Mouse (Mus musculus) limb, embryonic 12.5 days (tissue): Measurements from ENCODE around the gene Hephl1. TPM values are rescaled to one million over a fixed set of nuclear protein-coding genes. Genes with fewer than 3 reads are reported as not detected.
A peak's percentile ranks its signal among the peaks of the same experiment; 100 is the strongest.

Experiments used
- ATAC-seq: fragments of 200-750 bp; cut with Nextera tagmentation; 2 replicates; pipeline ENCODE4 v1.8.0; 2017; ENCODE audit warnings: low read depth, moderate TSS enrichment; ENCODE audit not compliant: insufficient number of reproducible peaks, insufficient read depth, low FRiP score, low TSS enrichment
- H3K27ac ChIP-seq: fragments of 300-500 bp; sonication (generic); 2 replicates; pipeline ENCODE4 v1.5.1; 2016; ENCODE audit warnings: mild to moderate bottlenecking, moderate library complexity
- H3K27me3 ChIP-seq: fragments of 300-500 bp; sonication (generic); 2 replicates; pipeline ENCODE4 v1.6.1; 2016; ENCODE audit warnings: mild to moderate bottlenecking, moderate library complexity
- H3K36me3 ChIP-seq: fragments of 300-500 bp; sonication (generic); 2 replicates; pipeline ENCODE4 v1.6.1; 2016; ENCODE audit warnings: mild to moderate bottlenecking, moderate library complexity
- H3K4me1 ChIP-seq: fragments of 300-500 bp; sonication (generic); replicated peaks from 2 replicates; pipeline ENCODE4 v1.6.1; 2016
- H3K4me2 ChIP-seq: fragments of 300-500 bp; sonication (generic); 2 replicates; pipeline ENCODE4 v1.6.1; 2016; ENCODE audit warnings: mild to moderate bottlenecking, moderate library complexity
- H3K4me3 ChIP-seq: fragments of 300-500 bp; sonication (generic); replicated peaks from 2 replicates; pipeline ENCODE4 v1.5.1; 2016; ENCODE audit warnings: mild to moderate bottlenecking
- H3K9ac ChIP-seq: fragments of 300-500 bp; sonication (generic); replicated peaks from 2 replicates; pipeline ENCODE4 v1.6.1; 2016; ENCODE audit warnings: mild to moderate bottlenecking, moderate library complexity
- H3K9me3 ChIP-seq: fragments of 300-500 bp; sonication (generic); 2 replicates; pipeline ENCODE4 v1.6.1; 2016; ENCODE audit warnings: mild to moderate bottlenecking, moderate library complexity
- WGBS: fragments of 180-500 bp; shearing (Covaris S2); methylation state at CpG from one replicate; pipeline ENCODE4 v1.1.7; 2016; 5-methylcytosine and 5-hydroxymethylcytosine counted together
- polyA plus RNA-seq: library from polyadenylated mRNA; unstranded; fragments of >200 nt; fragmentation: Nextera tagmentation; extraction: Ambion mirVana; gene quantifications from 2 replicates; pipeline ENCODE4 v1.2.1, GENCODE M21; 2016

Hephl1 gene
- polyA plus RNA-seq, 1 experiment from 2014 or later, result not detected

DNA sequence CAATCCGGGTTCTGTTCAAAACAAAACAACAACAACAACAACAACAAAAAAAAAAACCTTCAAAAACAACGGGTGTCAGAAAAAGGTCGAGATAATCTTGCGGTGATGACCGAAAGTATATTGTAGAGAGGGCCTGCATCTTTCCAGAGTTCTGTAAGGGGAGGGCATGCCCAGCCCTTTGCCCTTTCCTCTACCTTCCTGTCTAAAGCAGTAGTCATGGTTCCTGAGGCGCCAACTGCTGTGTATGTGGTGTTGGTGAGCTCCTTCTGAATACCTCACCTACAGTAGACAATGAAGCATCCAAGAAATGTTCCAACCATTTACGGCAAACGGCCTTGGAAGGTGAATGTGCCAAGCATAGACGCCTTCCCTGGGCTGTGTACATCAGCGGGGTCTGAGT lies 66.2 kb downstream of the Hephl1 start:
- peak overlapping the region; percentile 94 for H3K9ac ChIP-seq
- H3K27me3 ChIP-seq, result peaks cover 3% of the 10 kb centered on the region; the same call in 1 of the 2 replicates
- H3K4me3 ChIP-seq, result peak overlapping the region; percentile 90
- no peak for ATAC-seq
- peaks cover 5% of the 10 kb centered on the region; the same call in 1 of the 2 replicates for H3K36me3 ChIP-seq
- peak overlapping the region; percentile 72 for H3K4me2 ChIP-seq
- H3K9me3 ChIP-seq, result no peaks in the 10 kb centered on the region
- peaks cover 19% of the 10 kb centered on the region for H3K4me1 ChIP-seq
- 43% methylated on average over 10 of the region's 10 CpGs for WGBS
- H3K27ac ChIP-seq, result peak overlapping the region; percentile 93

DNA sequence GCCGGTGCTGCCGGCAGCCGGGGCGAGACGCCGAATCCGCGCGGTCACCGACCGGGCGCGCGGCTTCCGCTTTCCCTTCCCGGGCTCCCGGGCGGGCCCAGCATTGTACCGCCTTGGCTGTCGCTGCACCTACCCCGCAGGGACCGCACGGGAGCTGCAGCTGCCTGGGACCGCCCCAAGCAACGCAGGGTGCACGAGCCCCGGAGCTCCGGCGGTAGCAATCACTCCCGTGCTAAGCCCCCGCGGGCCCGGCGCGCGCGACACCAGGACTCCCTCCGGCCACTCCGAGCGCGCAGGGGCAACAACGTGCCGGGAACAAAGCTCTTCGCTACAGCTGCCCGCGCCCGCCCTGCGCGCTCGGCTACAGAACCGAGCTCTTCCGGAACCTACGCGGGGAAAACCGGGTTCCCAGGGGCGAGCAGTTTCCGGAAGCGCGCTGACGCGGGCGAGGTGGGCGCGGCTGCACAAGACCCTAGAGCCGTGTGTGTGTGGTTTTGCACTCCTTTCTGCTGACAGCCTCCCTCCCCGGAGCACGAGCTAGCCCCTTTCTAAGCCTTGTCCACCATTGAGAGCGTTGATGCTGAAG lies 66.7 kb downstream of the Hephl1 start, which contains the start of gene Panx1:
TSS of gene Panx1 (minus strand) at position 395 of the 586 bp plus-strand sequence.
- peak within 1 kb of the TSS; percentile 94 for H3K9ac ChIP-seq
- WGBS, result under 1% methylated on average over 68 of the region's 68 CpGs

DNA sequence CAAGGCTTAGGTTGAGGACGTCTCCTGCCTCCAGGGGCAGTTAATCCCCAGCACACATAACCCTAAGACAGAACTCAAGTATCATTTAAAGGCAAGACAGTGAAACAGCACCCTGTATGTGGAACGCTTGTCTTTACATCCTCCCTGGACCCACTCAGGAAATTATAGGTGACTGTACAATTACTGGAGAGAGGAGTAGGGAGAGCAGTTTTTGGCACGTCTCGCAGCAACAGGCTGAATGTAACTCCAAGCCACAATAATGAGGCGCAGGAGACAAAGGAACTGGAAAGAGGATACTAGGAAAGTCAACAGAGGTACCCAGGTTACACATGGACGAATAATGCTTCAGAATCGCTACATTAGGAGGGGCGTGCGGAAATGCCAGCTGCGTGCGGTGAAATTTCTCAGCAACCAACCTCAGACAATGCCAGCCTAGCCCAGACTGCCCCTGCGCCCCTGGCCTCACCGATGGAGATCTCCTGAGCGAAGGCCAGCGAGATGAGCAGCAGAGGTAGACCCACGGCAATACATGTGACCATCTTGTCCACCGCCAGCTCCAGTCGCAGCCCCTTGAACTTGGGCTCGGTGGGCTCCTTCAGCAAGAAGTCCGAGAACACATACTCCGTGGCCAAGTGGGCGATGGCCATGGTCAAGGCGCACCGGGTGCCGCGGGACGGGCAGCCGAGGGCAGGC lies 67.4 kb downstream of the Hephl1 start:
- 0 out of 2 replicates have a peak, but pooled peaks have one; percentile 44 for ATAC-seq
- H3K9ac ChIP-seq, result peak overlapping the region; percentile 94
- peak overlapping the region; percentile 93 for H3K27ac ChIP-seq
- peaks cover 19% of the 10 kb centered on the region for H3K4me1 ChIP-seq
- H3K4me2 ChIP-seq, result peak overlapping the region; percentile 72
- H3K27me3 ChIP-seq, result peaks cover 3% of the 10 kb centered on the region; the same call in 1 of the 2 replicates
- WGBS, result under 1% methylated on average over 28 of the region's 28 CpGs
- H3K9me3 ChIP-seq, result no peaks in the 10 kb centered on the region
- H3K4me3 ChIP-seq, result peak overlapping the region; percentile 90
- peaks cover 5% of the 10 kb centered on the region; the same call in 1 of the 2 replicates for H3K36me3 ChIP-seq

More for the DNA sequence above, 66.7 kb downstream of the Hephl1 start, which contains the start of gene Panx1:
- Histone ChIP-seq H3K4me3 (peak within 1 kb of the TSS; percentile 90), H3K4me2 (peak within 1 kb of the TSS; percentile 72), H3K27me3 (peaks cover 3% of the 10 kb centered on the region; the same call in 1 of the 2 replicates), H3K9me3 (no peaks in the 10 kb centered on the region), H3K4me1 (peaks cover 19% of the 10 kb centered on the region), H3K36me3 (peaks cover 5% of the 10 kb centered on the region; the same call in 1 of the 2 replicates), H3K27ac (peak within 1 kb of the TSS; percentile 93)
- ATAC-seq, result peak; percentile 82

DNA sequence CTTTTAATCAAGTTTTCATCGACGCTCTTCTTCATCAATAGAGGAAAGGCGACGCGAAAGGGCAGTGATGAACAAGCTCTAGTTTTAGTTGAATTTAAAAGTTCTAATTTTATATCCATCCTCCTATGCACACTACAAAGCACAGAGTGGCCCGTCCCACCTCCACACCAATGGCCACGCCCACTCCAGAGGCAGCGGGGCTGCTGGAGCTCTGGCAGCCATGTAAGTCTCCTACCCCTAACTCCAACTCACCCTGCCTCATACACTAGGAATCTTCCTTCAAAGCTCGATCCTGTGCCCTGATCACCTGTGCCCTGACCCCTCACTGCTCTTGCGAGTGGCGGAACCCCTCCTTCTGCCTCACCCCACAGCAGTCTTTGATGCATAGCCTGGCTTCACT lies 70.4 kb downstream of the Hephl1 start:
- Histone ChIP-seq H3K27ac (no peak overlapping the region), H3K9me3 (no peaks in the 10 kb centered on the region)
- no peak for ATAC-seq

DNA sequence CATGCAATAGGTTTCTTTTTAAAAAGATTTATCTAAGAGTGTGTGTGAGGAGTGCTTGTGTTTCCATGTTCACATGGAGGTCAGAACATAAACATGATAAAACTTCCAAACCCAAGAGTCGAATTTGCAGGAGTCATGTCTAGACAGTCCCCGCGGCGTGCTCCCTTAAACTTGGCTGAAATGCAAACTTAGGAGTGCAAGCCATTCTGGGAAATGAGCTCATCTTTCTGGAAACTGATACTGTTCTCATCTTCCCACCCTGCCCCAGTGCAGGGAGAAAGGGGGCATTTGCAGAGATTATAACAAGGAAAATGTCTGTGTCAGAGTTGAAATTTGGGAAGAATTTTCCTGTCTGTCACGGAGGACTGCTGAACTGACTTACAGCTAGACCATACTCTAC lies 72.1 kb downstream of the Hephl1 start:
- H3K4me2 ChIP-seq, result no peak overlapping the region
- no peak overlapping the region for H3K9ac ChIP-seq
- H3K9me3 ChIP-seq, result no peaks in the 10 kb centered on the region
- no peak overlapping the region for H3K4me3 ChIP-seq
- H3K36me3 ChIP-seq, result peaks cover 5% of the 10 kb centered on the region; the same call in 1 of the 2 replicates
- WGBS, result 95% methylated on average over 5 of the region's 5 CpGs
- H3K27me3 ChIP-seq, result no peaks in the 10 kb centered on the region
- H3K4me1 ChIP-seq, result peaks cover 25% of the 10 kb centered on the region
- no peak for ATAC-seq
- H3K27ac ChIP-seq, result no peak overlapping the region

More for the DNA sequence above, 70.4 kb downstream of the Hephl1 start:
- H3K4me3 ChIP-seq, result no peak overlapping the region
- H3K4me2 ChIP-seq, result no peak overlapping the region
- H3K36me3 ChIP-seq, result peaks cover 5% of the 10 kb centered on the region; the same call in 1 of the 2 replicates
- no peak overlapping the region for H3K9ac ChIP-seq
- 89% methylated on average over 11 of the region's 11 CpGs for WGBS
- peaks cover 28% of the 10 kb centered on the region for H3K4me1 ChIP-seq
- H3K27me3 ChIP-seq, result peaks cover 2% of the 10 kb centered on the region; the same call in 1 of the 2 replicates

DNA sequence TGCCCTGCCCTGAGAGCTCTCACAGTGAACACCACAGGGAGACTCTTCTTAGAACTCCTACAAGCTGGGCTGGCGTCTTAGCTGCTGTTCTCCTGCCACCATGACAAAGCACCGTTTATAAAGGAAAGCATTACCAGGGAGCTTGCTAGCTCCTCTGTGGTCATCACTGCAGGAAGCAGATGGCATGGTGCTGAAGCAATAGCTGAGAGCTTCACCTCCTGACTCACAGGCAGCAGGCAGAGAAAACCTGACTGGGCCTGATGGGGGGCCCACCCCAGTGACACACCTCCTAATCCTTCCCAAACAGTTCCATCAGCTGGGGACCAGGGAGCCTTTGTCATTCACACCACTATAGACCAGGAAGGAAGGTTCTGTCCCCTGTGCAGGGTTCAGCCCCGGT lies 74.2 kb downstream of the Hephl1 start:
- no peak overlapping the region for H3K4me2 ChIP-seq
- 0 out of 2 replicates have a peak, but pooled peaks have one; percentile 9 for ATAC-seq
- H3K4me3 ChIP-seq, result no peak overlapping the region
- H3K9ac ChIP-seq, result no peak overlapping the region
- no peak overlapping the region for H3K27ac ChIP-seq
- WGBS, result 68% methylated on average over 3 of the region's 3 CpGs
- no peaks in the 10 kb centered on the region for H3K9me3 ChIP-seq
- peaks cover 7% of the 10 kb centered on the region; the same call in 1 of the 2 replicates for H3K36me3 ChIP-seq
- H3K4me1 ChIP-seq, result peaks cover 9% of the 10 kb centered on the region
- no peaks in the 10 kb centered on the region for H3K27me3 ChIP-seq

DNA sequence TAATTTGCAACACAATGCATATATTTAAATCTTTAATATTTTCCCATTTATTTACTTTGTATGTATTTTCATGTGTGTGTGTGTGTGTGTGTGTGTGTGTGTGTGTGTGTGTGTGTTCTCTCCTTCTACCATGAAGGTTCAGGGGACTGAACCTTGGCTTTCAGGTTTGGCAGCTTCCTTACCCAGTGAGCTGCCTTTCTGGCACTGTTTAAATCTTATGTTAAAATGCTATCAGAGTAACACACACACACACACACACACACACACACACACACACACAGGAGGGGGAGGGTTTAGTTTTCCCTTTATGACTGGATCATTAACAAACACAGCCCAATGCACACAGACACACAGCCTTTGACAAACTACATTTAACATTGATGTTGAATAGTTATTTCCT lies 74.7 kb downstream of the Hephl1 start:
- no peaks in the 10 kb centered on the region for H3K27me3 ChIP-seq
- H3K4me2 ChIP-seq, result no peak overlapping the region
- peaks cover 9% of the 10 kb centered on the region for H3K4me1 ChIP-seq
- H3K4me3 ChIP-seq, result no peak overlapping the region
- H3K27ac ChIP-seq, result no peak overlapping the region
- peaks cover 9% of the 10 kb centered on the region; the same call in 1 of the 2 replicates for H3K36me3 ChIP-seq
- H3K9me3 ChIP-seq, result no peaks in the 10 kb centered on the region
- no peak overlapping the region for H3K9ac ChIP-seq
- no peak for ATAC-seq

DNA sequence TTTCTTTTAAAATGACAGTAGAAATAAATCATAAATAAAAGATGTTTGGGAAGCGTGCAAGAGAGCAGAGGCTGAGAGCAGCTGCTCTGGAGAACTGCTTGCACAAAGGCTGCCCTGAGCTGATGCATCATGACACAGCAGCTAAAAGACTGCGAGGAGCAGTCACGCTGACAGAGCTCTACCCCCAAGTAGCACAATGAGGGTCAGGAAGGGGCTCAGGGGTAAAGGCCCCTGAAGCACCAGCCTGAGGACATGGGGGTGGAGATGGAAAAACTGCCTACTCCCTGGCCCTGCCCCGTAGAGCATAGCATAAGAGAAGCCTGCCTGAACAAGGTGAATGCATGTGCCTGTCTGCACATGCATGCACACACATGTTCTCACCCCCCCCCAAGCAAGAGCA lies 75.1 kb downstream of the Hephl1 start:
- Histone ChIP-seq H3K9me3 (no peaks in the 10 kb centered on the region), H3K27me3 (no peaks in the 10 kb centered on the region), H3K4me1 (peaks cover 9% of the 10 kb centered on the region), H3K27ac (no peak overlapping the region), H3K4me2 (no peak overlapping the region), H3K4me3 (no peak overlapping the region), H3K36me3 (peaks cover 12% of the 10 kb centered on the region), H3K9ac (no peak overlapping the region)
- ATAC-seq, result no peak
- 75% methylated on average over 4 of the region's 4 CpGs for whole genome bisulfite sequencing

DNA sequence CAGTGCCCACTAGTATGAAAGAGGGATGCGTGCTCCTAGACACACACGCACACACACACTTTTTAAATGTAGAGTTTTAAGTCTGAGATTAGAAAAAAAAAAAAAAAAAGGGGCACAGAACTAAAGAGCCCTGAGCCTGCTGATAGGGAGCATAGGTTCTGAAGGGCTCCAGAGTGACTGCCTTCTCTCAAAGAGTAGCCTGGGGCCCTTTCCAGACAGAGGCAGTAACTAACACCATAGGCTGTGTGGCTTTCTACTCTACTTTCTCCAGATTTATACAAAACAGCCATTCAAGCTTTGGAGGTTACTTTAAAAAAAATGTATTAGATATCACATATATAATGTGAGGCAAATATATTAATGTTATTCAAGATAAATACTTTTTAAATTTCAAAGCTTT lies 75.5 kb downstream of the Hephl1 start:
- Histone ChIP-seq H3K9me3 (no peaks in the 10 kb centered on the region), H3K9ac (no peak overlapping the region), H3K27ac (no peak overlapping the region), H3K27me3 (no peaks in the 10 kb centered on the region), H3K4me1 (peaks cover 9% of the 10 kb centered on the region), H3K36me3 (peaks cover 14% of the 10 kb centered on the region), H3K4me2 (no peak overlapping the region), H3K4me3 (no peak overlapping the region)
- 95% methylated on average over 2 of the region's 2 CpGs for WGBS
- no peak for ATAC-seq

DNA sequence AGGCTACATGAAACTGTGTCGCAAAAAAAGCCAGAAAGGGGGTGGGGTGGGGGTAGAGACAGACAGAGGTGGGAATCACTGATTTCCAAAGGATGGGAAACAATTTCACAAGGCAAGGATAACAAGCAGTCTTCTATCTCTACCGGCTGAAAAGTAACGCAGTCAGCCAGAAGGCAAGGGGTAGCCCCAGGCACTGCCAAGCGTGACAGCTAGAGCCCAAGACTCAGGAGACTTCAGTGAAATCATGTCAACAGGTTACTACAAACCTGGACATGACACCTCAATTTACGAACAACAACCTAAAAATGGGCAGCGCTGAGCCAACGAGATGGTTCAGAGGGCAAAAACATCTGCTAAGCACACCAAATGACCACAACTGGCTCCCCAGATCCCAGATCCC lies 75.9 kb downstream of the Hephl1 start:
- Histone ChIP-seq H3K4me3 (no peak overlapping the region), H3K9ac (no peak overlapping the region), H3K27me3 (no peaks in the 10 kb centered on the region), H3K9me3 (no peaks in the 10 kb centered on the region), H3K4me1 (peaks cover 9% of the 10 kb centered on the region), H3K36me3 (peaks cover 14% of the 10 kb centered on the region), H3K4me2 (no peak overlapping the region), H3K27ac (no peak overlapping the region)
- 92% methylated on average over 7 of the region's 7 CpGs for WGBS
- no peak for ATAC-seq

DNA sequence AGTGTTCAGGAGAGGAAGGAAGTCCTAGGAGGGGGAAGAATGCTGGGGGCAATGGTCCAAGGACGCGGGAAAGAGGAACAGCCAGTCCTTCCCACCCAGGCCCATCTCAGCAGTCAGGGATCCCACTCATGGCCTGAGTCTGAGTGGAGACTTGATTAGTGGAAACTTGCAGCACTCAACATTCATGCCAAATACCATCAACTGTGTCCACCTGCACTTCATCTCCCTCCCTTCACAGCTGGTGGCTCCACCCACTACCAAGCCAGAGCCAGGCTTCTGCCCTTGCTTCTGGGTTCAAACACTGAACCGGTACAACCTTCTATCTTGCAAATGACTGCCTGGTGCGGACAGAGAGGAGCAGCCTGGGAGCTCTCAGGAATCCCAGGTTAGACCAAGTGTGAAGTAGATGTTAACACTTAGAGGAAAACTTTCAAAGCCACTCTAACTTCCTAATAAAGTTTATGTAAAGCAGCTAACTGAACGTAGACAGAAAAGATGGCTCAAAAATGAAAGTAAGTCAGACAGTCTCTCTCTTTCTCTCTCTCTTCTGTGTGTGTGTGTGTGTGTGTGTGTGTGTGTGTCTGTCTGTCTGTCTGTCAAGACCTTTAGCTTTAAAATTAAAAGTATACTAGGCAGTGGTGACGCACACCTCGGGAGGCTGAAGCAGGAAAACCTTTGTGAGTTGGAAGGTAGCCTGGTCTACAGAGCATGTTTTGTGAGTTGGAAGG lies 77.2 kb downstream of the Hephl1 start:
- Histone ChIP-seq H3K9me3 (no peaks in the 10 kb centered on the region), H3K4me3 (no peak overlapping the region), H3K4me1 (peaks cover 9% of the 10 kb centered on the region), H3K27ac (no peak overlapping the region), H3K4me2 (no peak overlapping the region), H3K27me3 (no peaks in the 10 kb centered on the region), H3K9ac (no peak overlapping the region), H3K36me3 (peaks cover 18% of the 10 kb centered on the region)
- WGBS, result 84% methylated on average over 7 of the region's 7 CpGs
- ATAC-seq, result no peak
